Mouse (Mus musculus): ENCODE results near the gene Ap1g2.

Gene Ap1g2

DNA sequence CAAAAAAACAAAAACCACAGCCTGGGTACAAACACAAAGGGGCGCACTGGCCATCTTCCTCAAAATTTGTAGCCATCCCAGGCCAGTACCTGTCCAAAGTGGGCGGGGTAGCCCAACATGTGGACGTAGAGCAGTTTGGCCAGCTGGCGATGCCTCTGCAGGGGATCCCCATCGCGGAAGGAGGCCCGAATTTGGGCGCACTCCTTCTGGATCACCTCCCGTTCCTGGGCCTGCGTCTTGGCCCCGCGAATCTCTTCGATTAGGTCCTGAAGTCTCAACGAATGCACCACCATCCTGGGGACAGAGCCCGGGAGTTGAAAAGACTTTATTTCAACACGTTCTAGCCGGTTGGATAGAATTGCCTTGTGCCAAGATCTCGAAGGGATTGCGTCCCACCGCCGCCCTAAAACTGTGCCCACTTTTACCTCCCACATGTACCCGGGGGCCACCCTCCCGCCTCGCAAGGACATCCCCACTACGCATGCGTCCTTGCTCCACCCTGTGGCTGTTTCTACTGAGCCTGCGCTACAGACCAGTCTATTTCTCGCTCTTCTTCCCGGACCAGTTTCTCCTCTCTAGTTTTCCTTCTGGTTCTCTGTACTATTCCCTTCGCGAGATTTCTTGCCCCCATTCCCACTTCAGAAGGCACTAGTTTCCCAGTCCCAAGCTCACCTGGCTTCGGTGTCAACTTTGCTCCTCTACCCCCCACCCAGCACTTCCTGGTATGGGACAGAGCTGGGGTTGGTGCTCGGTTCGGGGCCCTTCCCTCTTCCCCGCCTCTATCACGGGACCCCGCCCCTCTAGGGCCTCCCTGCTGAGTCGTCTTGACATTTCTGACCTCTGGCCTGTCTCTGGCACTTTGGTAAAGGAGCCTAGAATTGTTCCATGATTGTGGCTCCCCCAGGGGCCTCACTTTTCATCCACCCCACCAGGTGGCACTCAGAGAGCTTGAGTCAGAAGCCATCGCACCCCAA is at the start of gene Ap1g2:
Ap1g2 (minus strand) TSS at position 758 of the 974 bp plus-strand sequence.
- ATAC-seq (ENCODE audit: insufficient number of reproducible peaks, low FRiP score, low TSS enrichment) = peak; percentile 42

DNA sequence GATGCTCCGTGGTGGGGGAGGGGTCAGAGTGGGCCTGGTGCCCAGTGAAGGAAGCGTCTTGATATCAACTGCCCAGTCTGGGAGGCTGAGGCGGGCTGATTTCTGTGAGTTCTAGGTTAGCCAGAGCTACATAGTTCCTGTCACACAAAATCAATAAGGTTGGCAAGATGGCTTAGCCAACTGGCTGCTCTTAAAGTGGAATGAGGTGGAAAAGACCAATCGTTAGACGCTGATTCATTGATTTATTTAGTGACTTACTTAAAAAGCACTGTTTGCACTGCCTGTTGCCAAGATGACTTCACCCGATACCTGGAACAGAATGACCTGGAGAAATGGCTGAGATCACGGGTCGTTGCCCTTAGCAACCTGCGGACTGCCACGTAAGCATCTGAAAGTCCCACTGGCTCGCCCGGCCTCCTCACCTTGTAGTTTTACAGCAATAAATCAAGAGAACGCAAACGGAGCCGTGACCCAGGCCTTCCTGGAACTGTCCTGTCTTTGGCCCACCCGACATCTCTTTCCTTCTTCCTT is 46.6 kb upstream of the Ap1g2 start:
- ATAC-seq (ENCODE audit: insufficient number of reproducible peaks, low FRiP score, low TSS enrichment) = no peak

DNA sequence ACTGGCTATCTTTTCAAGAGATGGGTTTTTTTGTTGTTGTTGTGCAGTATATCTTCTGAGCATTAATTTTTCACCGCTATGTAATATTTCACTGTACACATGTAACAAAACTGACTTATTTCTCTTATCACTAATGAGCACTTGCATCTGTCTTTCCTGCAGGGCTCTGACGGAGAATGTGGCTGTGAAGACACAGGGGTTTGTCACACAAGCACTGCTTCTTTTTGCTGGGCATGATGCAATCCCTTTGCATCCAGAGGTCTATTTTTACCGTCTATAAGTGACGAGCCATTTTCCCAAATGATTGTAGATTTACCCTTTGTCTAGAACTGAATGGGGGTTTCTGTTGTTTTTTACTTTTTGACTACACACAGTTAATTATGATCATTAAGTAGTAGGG is 45.8 kb upstream of the Ap1g2 start:
- no peak for ATAC-seq (ENCODE audit: insufficient number of reproducible peaks, low FRiP score, low TSS enrichment)

DNA sequence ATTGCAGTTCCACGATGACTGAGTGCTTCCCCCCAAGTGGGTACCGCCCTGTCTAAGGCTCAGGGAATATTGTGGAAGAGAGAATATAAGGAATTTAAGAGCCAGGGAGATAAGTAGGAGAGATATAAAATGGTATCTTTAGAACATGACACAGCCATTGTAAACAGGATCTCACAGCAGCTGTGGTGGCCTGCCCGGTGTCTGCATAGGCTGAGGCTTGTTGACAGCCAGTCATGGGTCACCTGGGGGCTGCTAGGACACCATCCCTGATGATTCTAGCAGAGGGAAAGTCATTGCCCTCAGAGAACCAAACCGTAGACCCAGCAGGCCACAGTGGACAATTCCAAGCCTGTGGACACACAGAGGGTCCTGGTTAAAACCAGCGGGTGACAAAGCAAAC is 44.6 kb upstream of the Ap1g2 start:
- ATAC-seq (ENCODE audit: insufficient number of reproducible peaks, low FRiP score, low TSS enrichment) = no peak

DNA sequence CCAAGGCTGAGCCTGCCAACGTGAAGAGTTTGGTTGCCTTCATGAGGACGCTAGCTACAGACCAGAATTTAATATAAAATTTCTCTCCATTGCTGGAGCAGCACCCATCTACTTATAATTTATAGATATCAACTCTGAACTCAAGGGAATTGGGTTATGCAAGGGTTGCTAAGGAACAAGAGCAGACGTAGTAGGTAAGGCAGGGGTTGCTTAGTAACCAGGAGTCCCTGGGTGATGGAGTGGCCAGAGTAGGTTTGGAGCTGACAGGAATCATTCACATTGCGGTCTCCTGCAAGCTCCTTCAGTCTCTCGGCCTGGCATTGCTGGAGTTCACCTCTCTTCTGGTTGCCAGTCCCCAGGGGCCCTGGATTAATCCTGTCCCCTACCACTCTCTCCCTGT is 42.6 kb upstream of the Ap1g2 start:
- no peak for ATAC-seq (ENCODE audit: insufficient number of reproducible peaks, low FRiP score, low TSS enrichment)

DNA sequence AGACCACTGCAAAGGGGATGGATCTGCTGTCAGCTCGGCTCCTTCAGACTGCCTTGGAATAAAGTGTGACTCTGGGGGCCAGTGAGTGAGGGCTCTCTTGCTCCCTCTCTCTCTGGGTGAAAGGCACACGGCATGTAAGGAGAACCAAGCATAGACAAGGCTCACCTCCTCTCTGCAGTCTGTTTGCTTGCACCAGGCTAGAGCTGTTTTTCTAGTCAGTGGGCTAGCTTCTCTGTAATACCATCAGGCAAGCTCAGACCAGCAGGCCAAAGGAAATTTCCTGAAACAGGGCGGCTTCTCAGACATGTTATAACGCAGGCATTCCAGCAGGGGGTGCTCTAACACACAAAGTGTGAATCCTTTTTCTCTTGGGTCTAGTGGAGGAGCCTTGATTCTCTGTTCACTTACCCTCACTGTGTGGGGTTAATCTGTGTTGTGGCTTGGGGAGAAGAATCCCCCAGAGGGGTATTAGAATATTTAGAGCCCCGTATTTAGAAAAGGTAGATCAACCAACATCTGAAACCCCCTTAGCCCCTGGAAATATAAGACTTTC is 42.0 kb upstream of the Ap1g2 start:
- ATAC-seq (ENCODE audit: insufficient number of reproducible peaks, low FRiP score, low TSS enrichment) = peak; percentile 26; the same call in 1 of the 2 replicates

DNA sequence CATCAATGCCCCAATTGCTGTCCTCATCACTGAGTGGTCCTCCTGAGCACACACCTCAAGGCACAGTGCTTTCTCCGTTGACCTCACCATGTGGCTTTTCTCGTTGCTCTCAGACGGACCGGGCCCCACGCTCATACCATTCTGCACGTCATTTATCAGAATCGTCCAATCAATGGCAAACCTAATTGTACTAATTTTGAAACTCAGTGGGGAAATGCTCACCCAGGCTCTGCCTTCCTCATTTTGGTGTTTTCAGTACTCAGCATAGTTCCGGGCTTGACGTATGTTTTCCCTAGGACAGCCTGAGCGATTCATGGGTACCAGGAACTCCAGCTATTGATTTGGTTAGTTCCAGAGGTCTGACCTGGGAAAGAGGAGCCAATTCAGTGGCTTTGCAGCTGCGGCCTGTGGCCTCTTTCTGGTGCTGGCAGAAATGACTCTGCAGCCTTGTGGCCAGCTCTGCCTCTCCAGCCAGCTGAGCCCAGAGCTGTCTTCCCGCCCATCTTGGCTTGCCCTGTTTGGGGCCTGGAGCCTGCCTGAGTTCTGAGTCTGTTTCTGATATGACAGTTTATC is 40.5 kb upstream of the Ap1g2 start:
- no peak for ATAC-seq (ENCODE audit: insufficient number of reproducible peaks, low FRiP score, low TSS enrichment)

DNA sequence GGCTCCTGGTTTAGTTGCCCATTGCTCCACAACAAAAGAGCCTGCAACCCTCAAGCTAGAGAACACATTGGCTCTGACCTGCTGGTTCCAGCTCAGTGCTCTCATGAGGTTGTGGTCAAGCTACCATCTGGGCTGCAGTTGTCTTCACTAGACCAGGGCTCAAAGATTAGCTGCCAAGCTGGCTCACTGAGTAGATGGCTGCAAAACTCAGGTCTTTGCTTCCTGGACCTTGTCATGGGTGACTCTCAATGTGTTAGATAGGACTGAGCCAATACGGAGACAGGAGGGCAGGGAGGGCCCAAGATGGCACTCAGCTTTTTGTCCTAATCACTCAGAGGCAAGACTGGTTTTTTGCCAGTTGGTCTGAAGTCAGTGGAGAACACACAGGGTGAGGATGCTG is 39.9 kb upstream of the Ap1g2 start:
- ATAC-seq (ENCODE audit: insufficient number of reproducible peaks, low FRiP score, low TSS enrichment) = no peak

DNA sequence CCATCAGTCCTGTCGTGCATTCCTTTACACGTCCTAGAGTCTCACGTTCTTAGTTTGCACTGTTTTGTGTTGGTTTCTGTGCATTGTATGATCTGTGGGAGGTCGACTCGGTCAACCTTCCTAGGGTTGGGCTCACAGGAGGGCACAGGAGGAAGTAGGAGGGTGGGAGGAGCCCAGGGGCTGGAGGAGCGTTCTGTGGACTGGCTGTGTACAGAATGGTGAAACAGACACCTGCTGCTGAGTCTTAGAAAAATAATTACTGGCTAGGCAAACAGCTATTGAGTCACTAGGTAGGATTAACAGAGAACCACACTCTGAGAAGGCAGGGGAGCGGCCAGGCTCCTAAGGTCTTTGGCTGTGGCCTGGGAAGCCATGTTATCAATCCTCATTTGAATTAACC is 32.9 kb upstream of the Ap1g2 start:
- ATAC-seq (ENCODE audit: insufficient number of reproducible peaks, low FRiP score, low TSS enrichment) = no peak

DNA sequence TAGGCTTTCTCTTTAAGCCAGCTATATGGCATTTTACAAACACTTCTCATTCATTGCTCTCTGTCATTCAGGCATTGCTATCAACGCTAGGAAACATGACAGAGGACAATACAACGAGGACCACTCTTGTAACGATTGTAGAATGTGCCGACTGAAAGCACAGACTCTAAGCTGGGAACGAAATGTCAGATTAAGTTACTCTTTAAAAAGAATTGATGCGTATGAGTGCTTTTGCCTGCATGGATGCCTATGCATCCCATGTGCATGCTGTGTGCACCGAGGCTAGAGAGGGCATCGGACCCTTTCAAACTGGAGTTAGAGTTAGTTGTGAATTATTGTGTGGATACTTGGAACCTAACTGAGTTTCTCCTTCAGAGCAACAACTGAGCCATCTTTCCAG is 29.3 kb upstream of the Ap1g2 start:
- ATAC-seq (ENCODE audit: insufficient number of reproducible peaks, low FRiP score, low TSS enrichment) = no peak

DNA sequence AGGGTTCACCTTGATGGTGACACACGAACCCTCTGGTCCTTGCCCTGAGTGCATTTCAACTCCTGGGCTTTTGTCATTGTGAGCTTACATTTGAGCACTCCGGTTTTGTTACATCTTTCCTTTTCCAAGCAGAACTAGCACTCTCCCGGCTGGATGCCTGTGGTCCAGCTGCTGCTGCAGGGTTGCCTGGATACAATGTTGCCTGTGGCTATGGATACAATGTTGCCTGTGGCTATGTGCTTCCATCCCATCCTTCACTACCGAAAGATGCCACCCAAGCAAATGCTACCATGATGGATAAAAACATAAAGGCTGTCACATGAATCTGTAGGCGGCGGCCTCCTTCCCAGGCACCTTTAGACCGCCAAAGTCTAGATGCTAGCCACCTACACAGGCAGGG is 20.1 kb upstream of the Ap1g2 start:
- no peak for ATAC-seq (ENCODE audit: insufficient number of reproducible peaks, low FRiP score, low TSS enrichment)

DNA sequence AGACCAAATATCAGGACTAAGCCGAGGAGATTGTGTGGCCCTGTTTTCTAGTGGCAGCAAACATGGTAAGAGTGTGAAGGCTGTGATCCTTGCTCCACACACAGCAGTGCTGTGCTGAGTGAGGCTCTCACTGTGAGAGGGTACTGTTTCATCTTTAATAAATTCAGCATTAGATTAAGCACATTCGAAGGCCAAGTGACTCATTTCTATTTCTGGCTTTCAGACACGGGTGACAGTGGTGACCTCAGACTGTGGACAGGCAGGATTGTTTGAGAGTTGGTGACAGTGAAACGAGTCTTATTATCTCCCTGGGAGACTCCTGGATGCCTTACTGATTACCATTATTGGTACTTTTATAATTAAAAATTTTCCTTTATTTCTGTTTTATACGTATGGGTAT is 19.3 kb upstream of the Ap1g2 start:
- no peak for ATAC-seq (ENCODE audit: insufficient number of reproducible peaks, low FRiP score, low TSS enrichment)

DNA sequence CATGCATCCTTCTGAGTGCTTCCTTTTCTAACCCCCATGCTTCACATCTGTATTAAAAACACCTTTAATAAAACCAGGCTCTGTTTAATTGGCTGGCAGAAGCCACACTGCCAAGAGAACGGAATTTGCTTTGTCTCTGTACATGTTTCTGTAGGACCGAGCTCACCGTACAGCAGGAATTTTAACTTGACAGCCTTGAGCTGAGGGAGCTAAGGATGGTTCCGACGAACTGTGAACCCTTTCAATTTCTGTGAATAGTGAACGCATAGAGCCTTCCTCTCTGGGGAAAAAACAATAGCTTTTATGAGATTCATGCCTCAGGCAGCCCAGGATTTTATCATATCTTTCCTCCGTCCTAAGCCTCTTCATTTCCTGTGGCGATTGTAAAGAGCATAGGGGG is 16.0 kb upstream of the Ap1g2 start:
- no peak for ATAC-seq (ENCODE audit: insufficient number of reproducible peaks, low FRiP score, low TSS enrichment)

DNA sequence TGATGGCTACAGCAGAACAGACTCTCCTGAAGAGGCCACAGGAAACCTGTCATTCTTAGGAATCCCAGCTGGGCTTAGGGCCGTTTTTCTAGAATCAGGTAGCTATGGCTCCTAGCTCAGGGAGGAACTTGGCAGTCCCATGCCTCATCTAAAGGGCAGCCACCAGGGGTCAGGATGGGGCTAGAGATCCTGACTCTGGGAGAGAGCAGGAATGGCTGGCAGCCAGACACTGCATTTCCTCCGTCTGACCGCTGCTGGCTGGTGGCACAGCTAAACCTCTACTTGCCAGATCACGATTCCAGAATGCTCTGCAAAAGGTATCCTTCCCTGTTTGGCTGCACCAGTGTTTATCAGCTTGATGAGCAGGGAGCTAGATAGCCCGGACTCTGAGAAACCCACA is 15.6 kb upstream of the Ap1g2 start:
- peak; percentile 80 for ATAC-seq (ENCODE audit: insufficient number of reproducible peaks, low FRiP score, low TSS enrichment)

DNA sequence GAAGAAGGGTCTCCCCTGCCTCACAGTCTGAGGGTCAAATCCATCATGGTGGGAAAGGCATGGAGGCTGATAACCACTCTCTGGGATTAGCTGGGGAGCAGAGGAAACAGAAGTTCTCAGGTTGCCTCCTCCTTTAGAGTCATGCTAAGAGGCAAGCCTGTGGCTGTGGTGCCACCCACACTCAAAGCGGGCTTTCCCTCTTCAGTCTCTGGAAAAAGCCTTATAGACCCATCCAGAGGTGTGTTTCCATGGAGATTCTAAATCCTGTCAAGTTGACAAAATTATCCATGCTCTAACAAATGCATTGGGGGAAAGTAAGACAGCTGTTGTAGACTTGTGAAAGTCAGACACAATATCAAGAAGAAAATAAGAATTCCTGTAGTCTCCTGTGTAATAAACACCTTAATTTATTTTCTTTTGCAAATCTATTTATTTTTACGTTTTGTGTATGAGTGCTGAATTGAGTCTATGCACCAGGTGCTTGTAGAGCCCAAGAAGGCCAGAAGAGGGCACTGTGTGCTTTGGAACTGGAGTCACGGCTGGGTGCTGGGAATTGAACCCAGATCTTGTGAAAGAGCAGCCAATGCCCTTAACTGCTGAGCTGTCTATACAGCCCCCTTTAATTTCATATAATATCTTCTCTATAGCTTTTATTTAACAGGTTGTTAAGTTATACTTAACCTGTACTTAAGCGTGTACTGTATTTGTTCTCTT is 13.2 kb upstream of the Ap1g2 start:
- no peak for ATAC-seq (ENCODE audit: insufficient number of reproducible peaks, low FRiP score, low TSS enrichment)

DNA sequence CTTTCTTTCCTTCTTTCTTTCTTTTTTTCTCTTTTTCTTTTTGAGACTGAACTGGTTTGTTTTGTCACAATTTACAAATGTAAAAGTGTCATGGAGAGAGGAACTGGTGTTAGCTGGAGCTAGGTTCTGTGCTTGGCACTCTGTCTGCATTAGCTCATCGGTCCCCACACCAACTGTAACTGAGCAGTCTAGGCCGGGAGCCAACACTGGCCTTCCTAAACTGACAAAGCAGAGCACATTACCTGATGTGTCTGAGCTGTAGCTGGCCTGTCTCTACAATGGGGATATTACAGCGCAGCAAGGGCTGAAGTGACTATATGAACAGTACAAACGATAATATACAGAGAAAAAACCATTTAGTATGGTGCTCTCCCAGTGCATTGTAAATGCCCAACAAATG is 12.5 kb upstream of the Ap1g2 start:
- no peak for ATAC-seq (ENCODE audit: insufficient number of reproducible peaks, low FRiP score, low TSS enrichment)

DNA sequence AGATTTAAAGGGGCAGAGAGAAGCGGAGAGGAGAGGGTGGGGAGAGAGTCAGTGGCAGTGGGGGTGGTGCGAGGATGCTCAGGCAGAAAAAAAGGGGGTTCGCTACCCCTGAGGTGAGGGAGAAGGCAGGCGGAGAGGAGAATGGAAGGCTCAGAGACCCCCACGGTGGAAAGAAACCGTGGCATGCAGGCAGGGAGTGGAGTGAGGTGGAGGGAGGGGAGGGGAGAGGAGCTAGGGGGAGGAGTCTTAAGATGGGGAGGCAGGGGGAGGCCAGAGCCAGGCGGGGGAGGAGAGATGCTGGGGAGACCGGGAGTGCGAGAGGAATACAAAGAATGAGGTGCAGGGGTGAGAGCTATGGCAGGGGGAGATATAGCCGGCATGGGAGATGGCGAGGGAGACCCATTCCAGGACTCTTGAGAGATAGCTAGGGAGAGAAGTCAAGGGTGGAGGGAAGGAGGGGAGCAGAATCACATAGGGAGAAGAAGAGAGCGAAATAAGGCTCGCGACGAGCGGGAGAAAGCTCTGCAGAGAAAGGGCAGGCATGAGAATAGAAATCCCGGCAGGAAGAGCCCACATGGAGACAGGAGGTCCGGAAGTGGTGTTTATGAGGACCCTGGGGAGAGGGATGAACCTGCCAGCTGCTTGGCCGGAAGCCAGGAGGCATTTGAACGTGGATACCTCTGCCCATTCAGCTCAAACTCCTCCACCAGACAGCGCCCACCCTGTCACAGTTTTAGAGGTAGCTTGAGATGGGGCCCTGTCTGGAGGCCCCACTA is 10.2 kb upstream of the Ap1g2 start, which contains the start of gene Jph4:
Jph4 (minus strand) TSS at position 511 of the 776 bp plus-strand sequence.
- ATAC-seq (ENCODE audit: insufficient number of reproducible peaks, low FRiP score, low TSS enrichment) = peak; percentile 26

DNA sequence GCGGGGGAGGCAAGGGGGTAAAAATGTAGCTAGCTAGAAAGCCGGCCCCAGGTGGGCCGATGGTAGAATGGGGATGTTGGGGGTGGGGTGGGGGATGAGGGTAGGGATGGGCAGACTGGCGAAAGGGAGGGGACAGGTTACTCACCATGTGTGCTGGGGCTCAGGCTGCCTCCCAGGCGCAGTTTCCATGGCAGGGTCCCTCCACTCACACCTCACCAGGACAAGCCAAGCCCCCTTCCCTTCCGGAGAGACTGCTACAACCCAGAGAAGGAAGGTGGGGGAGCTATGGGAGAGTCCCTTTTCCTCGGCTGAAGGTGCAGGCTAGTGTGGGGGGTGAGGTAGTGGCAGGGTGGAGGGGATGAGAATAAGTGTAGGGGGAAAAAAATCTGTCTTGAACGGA is 9.5 kb upstream of the Ap1g2 start:
- no peak for ATAC-seq (ENCODE audit: insufficient number of reproducible peaks, low FRiP score, low TSS enrichment)

DNA sequence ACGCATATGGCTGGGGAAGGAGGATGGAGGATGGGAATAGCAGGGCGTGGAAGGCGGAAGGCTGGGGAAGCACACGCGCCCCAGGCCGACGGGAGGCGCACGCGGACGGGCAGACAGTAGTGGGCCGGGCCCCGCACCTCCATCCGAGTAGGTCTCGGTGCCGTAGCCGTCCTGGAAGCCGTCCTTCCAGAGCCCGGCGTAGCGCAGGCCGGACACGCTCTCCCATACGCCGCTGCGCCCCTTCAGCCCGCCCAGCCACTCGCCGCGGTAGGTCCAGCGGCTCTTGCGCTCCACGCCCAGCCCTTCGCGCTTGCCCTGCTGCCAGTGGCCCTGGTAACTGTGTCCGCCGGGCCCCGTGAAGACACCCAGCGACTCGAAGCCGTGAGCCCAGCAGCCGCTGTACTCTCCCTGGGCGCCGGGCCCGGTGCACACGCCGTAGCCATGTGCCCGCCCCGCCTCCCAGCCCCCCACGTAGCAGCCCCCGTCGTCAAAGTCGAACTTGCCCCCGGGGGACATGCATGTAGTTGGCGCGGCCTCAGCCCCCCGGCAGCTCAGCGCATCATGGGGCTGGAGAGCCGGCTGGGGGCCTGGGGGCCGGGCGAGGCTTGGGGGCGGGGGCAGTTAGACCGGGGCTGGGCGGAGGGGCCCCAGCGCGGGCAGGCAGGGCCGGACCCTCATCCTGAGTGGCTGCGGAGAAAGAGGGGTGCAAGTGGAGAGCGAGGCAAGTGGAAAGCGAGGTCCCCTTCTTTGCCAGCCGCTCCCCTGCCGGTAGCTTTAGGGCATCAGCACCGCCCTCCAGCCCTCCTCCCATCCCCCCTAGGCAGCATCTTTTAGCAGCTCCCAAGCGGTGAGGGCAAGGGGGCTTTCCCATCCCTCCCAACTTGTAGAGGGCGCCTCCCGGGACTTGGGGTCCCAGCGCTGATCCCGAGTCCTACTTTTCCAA is 8.6 kb upstream of the Ap1g2 start:
- peak; percentile 23 for ATAC-seq (ENCODE audit: insufficient number of reproducible peaks, low FRiP score, low TSS enrichment)
